Mouse (Mus musculus) brain, embryonic 14.5 days (tissue): ENCODE measurements at regions not wholly inside any gene's neighbourhood (a gene's known extent, or its start where the extent isn't known, plus 50 kb on each side); places are given as distances from the start of the nearest gene placed in this dataset.

Experiments used
- CTCF ChIP-seq: fragments of 200-500 bp; IDR thresholded peaks from 2 replicates; pipeline ENCODE4 v1.5.1; 2012; ENCODE audit warnings: inconsistent platforms, mild to moderate bottlenecking, moderate library complexity, borderline replicate concordance; ENCODE audit not compliant: insufficient read depth, insufficient read length; ENCODE audit errors: extremely low read depth
- POLR2A ChIP-seq: fragments of 200-500 bp; IDR thresholded peaks from 2 replicates; pipeline ENCODE4 v1.6.1; 2012; ENCODE audit warnings: mild to moderate bottlenecking, inconsistent platforms, borderline replicate concordance; ENCODE audit not compliant: poor library complexity, insufficient read depth, insufficient read length, severe bottlenecking; ENCODE audit errors: extremely low read depth

GRCm38 (mm10) chr2:114378844-114379533 lies 177.7 kb upstream of the Zfp770 start:
- TF ChIP-seq CTCF, result no peak
- no peak for TF ChIP-seq POLR2A
